Mouse (Mus musculus): ENCODE data around the gene Col6a6. TPM values are rescaled to one million over a fixed set of nuclear protein-coding genes. Genes with fewer than 3 reads are reported as not detected.

Col6a6 gene
- total RNA-seq, 4 experiments from 2014 or later, result 0.43 to 0.74 (median 0.52) TPM

DNA sequence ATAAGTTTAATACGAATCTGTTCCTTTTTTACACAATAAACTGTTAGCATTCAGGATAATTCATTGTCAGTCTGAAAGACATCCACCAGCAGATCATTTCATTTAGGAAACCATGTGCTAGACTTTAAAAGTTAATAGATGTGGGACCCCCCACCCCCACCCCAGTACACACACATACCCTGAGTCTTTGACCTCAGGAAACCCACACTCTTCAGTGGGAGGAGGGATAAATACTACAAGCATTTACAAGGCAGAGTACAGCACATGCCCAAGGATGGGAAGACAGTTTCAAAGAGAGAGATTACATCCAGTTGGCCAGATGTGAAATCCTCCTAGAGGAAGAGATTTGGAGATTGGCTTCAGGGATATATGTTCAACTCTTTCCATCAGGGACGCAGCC, 87.5 kb downstream of the Col6a6 start:
- no peak for DNase-seq (ENCODE audit: low spot score in 2 of 2)

- DNase-seq (ENCODE audit: low spot score in 2 of 2), result no peak
Measured at GRCm38 (mm10) chr9:105739446-105739845, 88.5 kb downstream of the Col6a6 start.

GRCm38 (mm10) chr9:105737448-105737847, 90.5 kb downstream of the Col6a6 start:
- no peak for DNase-seq (ENCODE audit: low spot score in 2 of 2)

GRCm38 (mm10) chr9:105735195-105735594, 92.8 kb downstream of the Col6a6 start:
- DNase-seq (ENCODE audit: low spot score in 2 of 2), result no peak

- no peak for DNase-seq (ENCODE audit: low spot score in 2 of 2)
Measured at GRCm38 (mm10) chr9:105734651-105735050, 93.3 kb downstream of the Col6a6 start.

GRCm38 (mm10) chr9:105731976-105732375, 96.0 kb downstream of the Col6a6 start:
- no peak for DNase-seq (ENCODE audit: low spot score in 2 of 2)

DNA sequence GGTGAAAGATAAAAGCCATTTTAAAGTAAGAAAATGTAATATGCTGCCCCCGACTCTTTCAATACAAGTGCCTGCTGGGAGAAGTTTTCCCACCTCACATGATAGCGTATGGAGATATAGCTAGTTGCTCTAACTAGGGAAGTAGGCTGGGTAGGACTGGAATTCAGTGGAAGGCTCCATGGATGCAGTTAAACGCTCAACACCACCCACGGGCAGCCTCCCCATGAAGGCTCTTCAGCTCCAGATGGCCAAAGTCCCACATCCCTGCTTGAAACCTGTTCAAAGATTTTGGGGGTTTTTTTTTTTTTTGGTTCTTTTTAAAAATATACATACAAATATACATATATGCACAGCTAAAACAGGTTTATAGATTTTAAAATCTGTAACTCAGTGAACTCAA, 107.5 kb downstream of the Col6a6 start:
- DNase-seq (ENCODE audit: low spot score in 2 of 2), result peak; percentile 26 to 56

DNA sequence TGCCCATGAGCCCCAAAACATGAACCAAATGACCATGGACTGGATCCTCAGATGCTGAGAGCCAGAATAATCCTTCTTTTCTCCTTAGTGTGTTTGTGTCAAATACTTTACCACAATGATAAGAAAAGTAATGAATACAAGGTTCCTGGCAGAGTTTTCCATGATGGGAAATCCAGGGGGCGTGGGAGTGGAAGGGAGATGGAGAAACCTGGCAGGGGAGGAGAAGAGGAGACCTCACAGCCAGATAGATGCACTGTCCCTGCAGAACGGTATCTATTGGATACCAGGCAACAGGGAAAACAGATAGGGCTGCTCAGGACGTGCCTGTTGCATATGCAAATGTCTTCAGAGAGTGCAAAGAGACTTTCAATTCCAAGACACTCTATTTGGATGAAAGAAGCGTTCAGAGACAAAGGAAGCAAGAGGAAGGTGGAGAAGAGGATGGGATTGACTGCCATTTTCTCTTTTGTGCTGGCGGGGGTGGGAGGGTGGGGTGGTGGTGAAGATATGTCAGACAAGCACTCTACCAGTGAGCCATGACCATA, 108.0 kb downstream of the Col6a6 start:
- DNase-seq (ENCODE audit: low spot score in 2 of 2), result no peak

DNA sequence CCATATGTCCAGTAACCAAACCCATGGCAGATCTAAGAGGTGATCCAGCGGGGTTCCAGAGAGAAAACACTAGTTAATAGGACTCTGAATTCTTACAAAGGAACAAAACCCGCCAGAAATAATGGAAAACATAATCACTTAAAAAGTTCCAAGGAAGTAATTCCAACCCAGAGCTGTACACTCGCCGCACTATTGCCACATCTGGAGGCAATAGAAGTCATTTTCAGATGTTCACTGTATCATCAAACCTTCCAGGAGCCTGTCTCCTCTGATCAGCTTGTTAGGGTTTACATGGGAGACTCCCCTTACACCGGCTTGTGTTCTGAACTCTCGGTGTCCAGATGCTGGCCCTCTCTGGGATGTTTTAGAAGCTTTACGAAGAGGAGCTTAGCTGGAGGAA, 108.6 kb downstream of the Col6a6 start:
- DNase-seq (ENCODE audit: low spot score in 2 of 2), result no peak

- no peak for DNase-seq (ENCODE audit: low spot score in 2 of 2)
Measured at GRCm38 (mm10) chr9:105712049-105712448, 115.9 kb downstream of the Col6a6 start.

- DNase-seq (ENCODE audit: low spot score in 2 of 2), result no peak
Measured at GRCm38 (mm10) chr9:105705011-105705410, 122.9 kb downstream of the Col6a6 start.

GRCm38 (mm10) chr9:105704226-105704932, 123.6 kb downstream of the Col6a6 start:
- DNase-seq (ENCODE audit: low spot score in 2 of 2), result no peak

DNA sequence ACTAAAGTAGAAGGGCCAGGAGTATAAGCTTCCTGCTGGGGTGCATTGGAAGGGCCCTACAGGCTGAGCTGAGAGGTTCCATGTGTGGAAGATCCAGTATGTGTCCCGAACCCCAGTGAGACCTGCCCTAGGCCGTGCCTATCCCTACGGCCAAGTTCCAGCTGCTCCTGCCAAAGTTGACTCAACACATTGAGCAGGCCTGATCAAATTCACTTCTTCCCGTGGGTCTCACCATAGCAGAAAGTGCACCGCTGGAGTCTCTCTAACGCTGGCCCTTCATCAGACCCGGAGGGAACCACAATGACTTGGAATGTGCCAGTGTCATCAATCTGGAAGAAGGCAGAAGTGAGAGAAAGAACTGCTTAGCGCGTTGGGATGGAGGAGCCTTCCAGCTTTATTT, 126.0 kb downstream of the Col6a6 start:
- no peak for DNase-seq (ENCODE audit: low spot score in 2 of 2)

GRCm38 (mm10) chr9:105700702-105701101, 127.3 kb downstream of the Col6a6 start:
- no peak for DNase-seq (ENCODE audit: low spot score in 2 of 2)

GRCm38 (mm10) chr9:105697764-105698396, 130.1 kb downstream of the Col6a6 start:
- DNase-seq (ENCODE audit: low spot score in 2 of 2), result no peak

- DNase-seq (ENCODE audit: low spot score in 2 of 2), result no peak
Measured at GRCm38 (mm10) chr9:105696818-105697564, 131.0 kb downstream of the Col6a6 start.

- DNase-seq (ENCODE audit: low spot score in 2 of 2), result peak; percentile 37 to 62
Measured at GRCm38 (mm10) chr9:105693854-105694253, 134.1 kb downstream of the Col6a6 start.

- no peak for DNase-seq (ENCODE audit: low spot score in 2 of 2)
Measured at GRCm38 (mm10) chr9:105693056-105693455, 134.9 kb downstream of the Col6a6 start.

GRCm38 (mm10) chr9:105692472-105692871, 135.5 kb downstream of the Col6a6 start:
- peak; percentile 83 to 84 for DNase-seq (ENCODE audit: low spot score in 2 of 2)

GRCm38 (mm10) chr9:105689485-105689884, 138.5 kb downstream of the Col6a6 start:
- DNase-seq (ENCODE audit: low spot score in 2 of 2), result no peak

GRCm38 (mm10) chr9:105684549-105685165, 143.3 kb downstream of the Col6a6 start:
- peak; percentile 64 to 69 for DNase-seq (ENCODE audit: low spot score in 2 of 2)

DNA sequence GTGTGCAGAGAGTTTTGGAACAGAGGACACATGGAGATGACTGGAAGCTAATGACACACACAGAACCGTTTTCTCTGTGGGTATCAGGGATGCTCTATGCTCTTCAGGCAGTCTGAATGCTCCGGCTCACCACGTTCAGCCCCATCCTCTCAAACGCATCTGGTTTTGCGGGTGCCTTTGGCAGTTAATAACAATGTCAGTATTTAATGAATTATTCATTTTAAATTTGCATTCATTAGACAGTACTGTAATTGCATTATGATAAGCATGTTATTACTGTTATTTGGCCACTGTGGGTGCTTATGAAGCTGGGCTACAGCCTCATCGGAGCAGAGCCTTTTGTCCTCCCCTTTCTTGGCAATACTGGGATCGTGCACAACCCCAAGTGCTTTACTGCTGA, 146.6 kb downstream of the Col6a6 start:
- DNase-seq (ENCODE audit: low spot score in 2 of 2), result no peak
